Mouse (Mus musculus) heart, adult 18-20 months (tissue): Measurements from ENCODE around the gene Sema4b. TPM values are rescaled to one million over a fixed set of nuclear protein-coding genes. Genes with fewer than 3 reads are reported as not detected.

Experiments used
- DNase-seq, 2 experiments: peaks; one replicate each; pipeline ENCODE4 v3.0.0; 2021 to 2022; ENCODE audit warnings: mixed read lengths in 1 of 2
- long read RNA-seq, 2 experiments: library from polyadenylated mRNA; stranded (forward); transcript quantifications; one replicate each; pipeline ENCODE4 v2.0.0; 2021
- total RNA-seq, 2 experiments: library from RNA; stranded (reverse); gene quantifications; 2 replicates each; pipeline ENCODE4 v1.2.3; 2021

The Sema4b gene
- total RNA-seq: 10 to 100 TPM; 10.6 to 12.6 TPM
- long read RNA-seq, experiment 1, partial matches to known transcripts: 2 of 2 reads
- long read RNA-seq, experiment 1, other reads (novel, unspliced or antisense): 0 of 2 reads
- long read RNA-seq, experiment 2, partial matches to known transcripts: 0 of 4 reads
- long read RNA-seq, experiment 2, other reads (novel, unspliced or antisense): 2 of 4 reads

- DNase-seq: peak; percentile 92 to 95
Observed at GRCm38 (mm10) chr7:80186531-80187296, at the start of gene Sema4b. Gene Sema4b, plus strand, starts transcription at chr7:80186841.

DNA sequence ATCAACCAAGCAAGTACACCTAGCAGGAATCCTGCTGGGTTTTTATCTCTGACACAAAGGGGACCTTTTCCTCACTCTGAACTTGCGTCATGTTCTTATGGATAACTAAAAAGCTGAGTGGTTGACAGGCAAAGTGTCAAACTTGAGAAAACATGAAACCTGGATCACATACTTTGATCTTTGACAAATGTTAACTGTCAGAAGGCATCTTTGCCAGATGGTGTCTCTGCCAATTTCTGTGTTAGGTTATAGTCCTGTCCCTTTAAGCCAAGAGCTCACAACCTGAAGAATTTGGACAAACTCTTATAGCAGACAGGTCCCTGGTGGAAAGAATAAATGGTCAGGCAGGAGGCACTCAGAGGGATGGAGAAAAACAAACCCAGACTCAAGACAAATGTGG, 48.3 kb upstream of the Sema4b start:
- no peak for DNase-seq

GRCm38 (mm10) chr7:80140815-80141214, 45.8 kb upstream of the Sema4b start:
- DNase-seq: peak; percentile 69 to 80

- peak in 1 of 2 experiments; percentile 77 for DNase-seq
Observed at GRCm38 (mm10) chr7:80143331-80144273, 43.0 kb upstream of the Sema4b start.

DNA sequence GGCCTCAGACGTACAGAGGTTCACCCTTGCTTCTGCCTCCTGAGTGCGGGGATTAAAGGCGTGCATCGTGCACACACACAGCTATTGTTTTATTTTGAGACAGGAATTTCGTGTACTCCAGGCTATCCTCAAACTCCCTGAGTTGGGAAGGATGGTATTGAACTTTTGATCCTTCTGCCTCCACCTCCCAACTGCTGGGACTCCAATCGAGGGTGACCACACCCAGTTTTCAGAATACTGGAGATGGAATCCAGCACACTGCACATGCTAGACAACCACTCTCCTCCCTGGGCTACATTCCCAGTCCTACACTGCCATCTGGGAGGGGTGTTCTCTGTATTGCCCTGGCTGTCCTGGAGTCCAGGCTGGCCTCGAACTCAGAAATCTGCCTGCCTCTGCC, 41.9 kb upstream of the Sema4b start:
- DNase-seq: no peak

- no peak for DNase-seq
Observed at GRCm38 (mm10) chr7:80146077-80146476, 40.6 kb upstream of the Sema4b start.

- no peak for DNase-seq
Observed at GRCm38 (mm10) chr7:80149356-80149755, 37.3 kb upstream of the Sema4b start.

DNA sequence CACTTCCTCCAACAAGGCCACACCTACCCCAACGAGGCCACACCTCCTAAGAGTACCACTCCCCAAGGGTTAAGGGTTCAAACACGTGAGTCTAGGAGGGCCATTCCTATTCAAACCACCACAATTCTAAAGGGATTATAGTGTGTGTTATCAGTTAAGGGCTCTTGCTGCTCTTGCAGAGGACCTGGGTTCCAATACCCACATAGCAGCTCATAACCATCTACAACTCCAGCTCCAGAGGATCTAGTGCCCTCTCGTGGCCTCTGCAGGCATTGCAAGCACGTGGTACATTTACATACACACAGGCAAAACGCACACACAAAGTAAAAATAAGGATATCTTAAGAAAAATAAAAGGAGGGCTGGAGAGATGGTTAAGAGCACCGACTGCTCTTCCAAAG, 34.5 kb upstream of the Sema4b start:
- no peak for DNase-seq

DNA sequence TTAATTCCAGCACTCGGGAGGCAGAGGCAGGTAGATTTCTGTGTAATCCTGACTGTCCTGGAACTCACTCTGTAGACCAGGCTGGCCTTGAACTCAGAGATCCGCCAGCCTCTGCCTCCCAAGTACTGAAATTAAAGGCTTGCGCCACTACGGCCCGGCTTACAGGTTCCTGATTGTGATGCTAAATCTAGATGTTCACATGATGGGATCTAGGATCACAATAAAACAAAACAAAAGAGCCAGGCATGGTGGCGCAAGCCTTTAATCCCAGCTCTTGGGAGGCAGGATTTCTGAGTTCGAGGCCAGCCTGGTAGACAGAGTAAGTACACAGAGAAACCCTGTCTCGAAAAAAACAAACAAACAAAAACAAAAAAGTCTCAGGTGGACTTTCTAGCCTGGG, 33.9 kb upstream of the Sema4b start:
- no peak for DNase-seq

DNA sequence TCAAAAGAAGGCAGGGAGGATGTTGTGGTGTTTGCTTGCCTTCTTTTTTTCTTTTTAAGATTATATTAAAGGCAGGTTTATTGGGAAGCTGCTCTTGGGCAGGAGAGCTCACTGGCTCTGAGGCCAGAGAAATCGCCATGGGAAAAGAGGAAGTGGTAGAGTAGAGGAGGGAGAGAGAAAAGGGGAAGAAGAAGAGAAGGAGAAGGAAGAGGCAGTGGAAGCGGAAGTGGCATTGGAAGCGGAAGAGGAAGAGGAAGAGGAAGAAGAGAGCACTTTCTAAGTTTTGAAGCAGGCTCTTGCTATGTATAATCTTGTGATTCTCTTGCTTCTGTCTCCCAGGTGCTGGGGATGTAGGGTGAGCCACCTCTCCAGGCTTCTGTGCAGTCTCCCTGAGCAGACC, 32.0 kb upstream of the Sema4b start:
- peak in 1 of 2 experiments; percentile 16 for DNase-seq

GRCm38 (mm10) chr7:80156711-80157227, 29.9 kb upstream of the Sema4b start:
- peak; percentile 66 to 73 for DNase-seq

- DNase-seq: no peak
Observed at GRCm38 (mm10) chr7:80158496-80159268, 28.0 kb upstream of the Sema4b start.

DNA sequence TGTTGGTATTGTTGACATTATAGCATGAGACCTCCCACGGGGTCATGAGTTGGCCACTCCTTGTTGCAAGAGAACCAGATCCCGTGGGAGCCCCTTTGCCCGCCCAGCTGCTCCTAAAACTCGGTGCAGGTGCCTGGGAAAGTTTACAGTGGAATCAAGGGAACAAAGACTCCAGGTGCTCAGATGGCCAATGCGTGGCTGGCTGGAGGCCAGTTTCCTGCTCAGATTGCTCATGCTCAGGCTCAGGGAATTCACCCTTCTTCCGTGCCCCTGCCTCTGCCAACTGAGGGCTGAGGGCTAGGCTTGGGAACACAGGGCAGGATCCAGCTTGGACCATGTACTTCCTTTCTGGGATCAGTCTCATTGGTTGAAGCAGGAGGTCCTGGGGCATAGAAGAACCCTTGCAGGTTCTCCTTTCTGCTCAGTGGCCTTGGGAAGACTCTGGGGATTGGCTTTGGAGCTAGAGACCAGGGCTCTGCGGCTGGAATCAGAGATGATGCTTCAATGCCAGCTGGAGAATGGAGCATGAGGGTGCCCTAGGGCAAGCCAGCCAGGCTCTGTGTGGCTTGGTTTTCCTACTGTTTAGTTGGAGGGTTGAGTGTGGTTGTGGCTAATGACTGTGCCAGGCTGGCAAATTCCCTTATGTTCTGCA, 26.2 kb upstream of the Sema4b start:
- no peak for DNase-seq

- peak; percentile 83 to 86 for DNase-seq
Observed at GRCm38 (mm10) chr7:80160945-80161306, 25.7 kb upstream of the Sema4b start.

GRCm38 (mm10) chr7:80165432-80165831, 21.2 kb upstream of the Sema4b start:
- no peak for DNase-seq

GRCm38 (mm10) chr7:80166740-80167139, 19.9 kb upstream of the Sema4b start:
- peak in 1 of 2 experiments; percentile 59 for DNase-seq

DNA sequence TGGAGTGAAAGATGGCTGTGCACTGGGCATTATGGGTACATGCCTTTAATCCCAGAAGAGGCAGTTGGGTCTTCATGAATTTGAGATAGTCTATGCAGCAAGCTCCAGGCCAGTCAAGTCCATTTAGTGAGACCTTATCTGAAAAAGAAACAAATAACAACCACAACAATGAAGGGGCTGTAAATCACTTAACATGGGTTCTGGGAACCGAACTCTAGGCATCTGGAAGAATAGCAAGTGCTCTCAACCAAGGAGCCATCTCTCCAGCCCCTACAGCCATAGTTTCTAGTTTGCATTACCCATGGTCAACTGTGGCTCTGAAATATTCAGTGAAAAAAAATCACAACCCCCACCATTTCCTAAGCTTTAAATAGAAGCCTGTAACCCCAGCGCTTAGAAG, 16.8 kb upstream of the Sema4b start:
- no peak for DNase-seq

DNA sequence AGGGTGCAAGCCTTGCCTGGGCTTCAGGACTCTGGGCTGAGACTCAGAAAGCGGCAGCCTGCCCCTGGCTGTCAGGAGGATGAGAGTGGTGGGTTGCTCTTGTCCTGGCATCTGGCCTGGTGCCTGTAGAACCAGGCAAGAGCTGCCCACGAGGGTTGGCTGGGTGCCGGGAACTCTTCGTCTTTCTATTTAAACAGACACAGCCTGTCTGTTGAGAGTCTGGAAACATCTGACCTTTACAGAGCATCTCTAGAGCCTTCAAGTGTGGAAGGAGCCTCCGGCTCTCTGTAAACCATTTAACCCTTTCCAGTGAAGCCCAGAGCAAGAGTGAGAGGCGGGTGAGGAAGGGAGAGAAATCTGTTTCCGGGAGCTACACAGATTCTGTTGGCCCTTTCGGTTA, 15.3 kb upstream of the Sema4b start:
- peak; percentile 37 to 53 for DNase-seq

DNA sequence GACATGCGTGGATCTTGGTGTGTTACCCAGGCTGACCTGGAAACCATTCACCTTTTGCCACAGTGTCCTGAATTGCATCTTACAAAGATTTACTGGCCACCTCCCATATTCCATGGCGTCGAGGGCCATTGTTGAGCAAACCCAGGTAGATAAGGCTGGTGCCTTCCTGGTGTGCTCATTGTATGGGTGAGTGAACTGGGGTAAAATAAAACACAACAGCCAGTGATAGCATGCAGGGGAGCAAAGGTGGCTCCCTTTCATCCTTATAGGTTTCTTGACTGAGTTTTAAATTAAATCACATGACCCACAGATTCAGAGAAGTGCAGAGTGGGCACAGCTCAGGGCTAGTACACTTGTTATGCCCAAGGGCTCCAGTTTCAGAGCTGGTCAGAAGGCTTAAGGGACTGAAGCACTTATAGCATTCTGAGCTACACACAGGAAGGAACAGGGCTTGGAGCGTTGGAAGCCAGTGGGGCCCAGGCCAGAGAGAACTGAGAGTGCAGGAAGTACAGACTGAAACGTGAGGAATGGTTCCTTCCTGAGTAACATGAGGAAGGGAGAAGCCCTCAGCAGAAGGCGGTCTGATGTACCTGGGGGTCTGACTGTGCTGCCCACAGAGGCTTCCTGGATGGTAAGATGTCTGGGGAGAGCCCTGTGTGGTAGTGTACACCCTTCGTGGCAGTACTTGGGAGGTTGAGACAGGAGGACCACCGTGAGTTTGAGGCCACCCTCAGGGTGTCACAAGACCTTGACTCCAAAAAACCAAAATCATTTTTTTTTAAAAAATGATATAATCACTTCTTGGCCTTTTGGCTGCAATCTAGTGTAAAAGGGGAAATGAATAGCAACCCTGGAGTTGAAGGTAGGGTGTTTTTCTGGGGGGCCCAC, 14.3 kb upstream of the Sema4b start:
- DNase-seq: no peak

- no peak for DNase-seq
Observed at GRCm38 (mm10) chr7:80176159-80176558, 10.5 kb upstream of the Sema4b start.
